Mouse (Mus musculus): ENCODE data around the gene Pop5.

Pop5 gene

DNA sequence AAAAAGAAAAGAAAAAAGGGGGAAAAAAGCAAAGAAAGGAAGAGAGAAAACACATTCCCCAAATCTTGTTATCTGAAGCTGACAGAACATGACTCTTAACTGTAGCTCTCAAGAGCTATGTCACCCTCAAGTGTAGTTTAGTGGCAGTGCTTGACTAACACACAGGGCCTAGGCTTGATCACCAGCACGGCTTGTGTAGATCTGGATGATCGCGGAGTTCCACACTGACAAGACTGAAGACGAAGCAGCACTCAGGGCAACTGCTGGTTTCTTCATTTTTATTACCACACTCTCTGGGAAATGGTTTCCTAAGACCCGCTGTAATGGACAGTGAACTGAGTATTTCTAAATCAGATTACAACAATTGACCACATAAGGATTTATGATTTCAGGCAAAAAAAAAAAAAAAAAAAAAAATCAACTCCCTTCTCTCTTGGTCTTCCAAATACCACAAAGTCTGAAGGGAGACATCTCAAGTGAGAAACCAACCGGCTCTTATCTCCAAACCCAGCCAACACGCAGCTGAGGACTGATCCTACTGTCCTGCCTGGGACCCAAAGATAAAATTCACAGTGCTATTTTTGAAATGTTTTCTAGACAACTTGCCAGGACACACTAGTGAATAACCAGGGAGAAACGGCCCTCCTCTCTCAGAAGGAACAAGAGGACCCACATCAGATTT lies 31.3 kb downstream of the Pop5 start:
- no peak for DNase-seq

DNA sequence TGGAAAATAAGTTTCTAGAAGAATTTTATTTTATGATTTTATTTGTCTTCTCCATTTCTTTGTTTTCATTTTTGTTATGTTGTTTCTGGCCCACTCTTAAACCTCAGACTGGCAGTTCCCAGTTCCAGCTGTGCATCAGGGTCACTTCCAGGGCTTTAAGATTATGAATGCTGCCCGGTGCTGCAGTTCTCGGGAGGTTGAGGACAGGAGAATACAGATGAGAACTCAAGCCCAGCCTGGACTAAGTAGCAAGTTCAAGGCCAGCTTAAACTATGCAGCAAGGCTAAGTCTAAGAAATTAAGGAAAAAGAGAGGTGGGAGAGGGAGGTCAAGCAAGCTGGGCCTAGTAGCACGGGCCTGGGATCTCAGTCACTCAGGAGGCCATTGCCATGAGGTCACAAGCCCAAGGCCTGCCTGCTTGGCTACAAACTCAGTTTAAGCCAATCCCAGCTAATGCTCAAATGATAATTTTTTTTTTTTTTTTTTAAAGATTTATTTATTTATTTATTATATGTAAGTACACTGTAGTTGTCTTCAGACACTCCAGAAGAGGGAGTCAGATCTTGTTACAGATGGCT lies 31.9 kb downstream of the Pop5 start:
- no peak for DNase-seq

DNA sequence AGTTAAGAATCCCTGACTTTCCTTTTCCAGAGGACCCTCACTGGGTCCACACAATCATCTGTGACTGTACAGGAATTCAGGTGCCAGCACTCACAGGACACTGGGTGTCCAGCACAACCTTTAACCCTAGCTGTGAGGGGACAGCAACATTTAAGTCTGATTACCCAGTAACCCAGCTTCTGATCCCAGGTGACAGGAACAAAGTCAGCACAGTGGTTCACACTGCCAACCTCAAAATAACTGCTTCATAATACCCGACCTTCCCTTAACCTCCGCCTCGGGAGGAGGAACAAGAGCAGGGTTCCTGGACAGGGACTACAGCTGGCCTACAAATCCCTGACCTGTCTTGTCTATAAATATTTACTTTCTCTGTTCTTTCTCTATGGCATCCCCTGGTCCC lies 32.6 kb downstream of the Pop5 start:
- DNase-seq: no peak

DNA sequence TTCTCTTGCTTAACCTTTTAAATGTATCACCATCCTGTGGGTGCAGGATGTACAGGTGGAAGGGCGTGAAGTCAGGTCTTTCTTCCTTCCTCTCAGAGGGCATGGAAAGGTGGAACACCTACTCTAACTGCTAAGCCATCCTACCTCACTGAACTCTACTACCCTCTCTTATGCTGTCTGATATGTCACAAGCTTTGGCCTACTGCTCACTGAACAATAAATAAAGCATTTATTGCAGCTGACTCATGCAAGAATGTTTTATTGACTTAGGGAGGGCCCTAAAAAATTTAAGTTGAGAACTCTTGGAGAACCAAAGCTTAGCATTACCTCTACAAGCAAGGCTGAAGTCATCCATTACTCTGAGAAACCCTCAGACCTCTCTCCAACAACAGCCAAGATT lies 34.3 kb downstream of the Pop5 start:
- no peak for DNase-seq

DNA sequence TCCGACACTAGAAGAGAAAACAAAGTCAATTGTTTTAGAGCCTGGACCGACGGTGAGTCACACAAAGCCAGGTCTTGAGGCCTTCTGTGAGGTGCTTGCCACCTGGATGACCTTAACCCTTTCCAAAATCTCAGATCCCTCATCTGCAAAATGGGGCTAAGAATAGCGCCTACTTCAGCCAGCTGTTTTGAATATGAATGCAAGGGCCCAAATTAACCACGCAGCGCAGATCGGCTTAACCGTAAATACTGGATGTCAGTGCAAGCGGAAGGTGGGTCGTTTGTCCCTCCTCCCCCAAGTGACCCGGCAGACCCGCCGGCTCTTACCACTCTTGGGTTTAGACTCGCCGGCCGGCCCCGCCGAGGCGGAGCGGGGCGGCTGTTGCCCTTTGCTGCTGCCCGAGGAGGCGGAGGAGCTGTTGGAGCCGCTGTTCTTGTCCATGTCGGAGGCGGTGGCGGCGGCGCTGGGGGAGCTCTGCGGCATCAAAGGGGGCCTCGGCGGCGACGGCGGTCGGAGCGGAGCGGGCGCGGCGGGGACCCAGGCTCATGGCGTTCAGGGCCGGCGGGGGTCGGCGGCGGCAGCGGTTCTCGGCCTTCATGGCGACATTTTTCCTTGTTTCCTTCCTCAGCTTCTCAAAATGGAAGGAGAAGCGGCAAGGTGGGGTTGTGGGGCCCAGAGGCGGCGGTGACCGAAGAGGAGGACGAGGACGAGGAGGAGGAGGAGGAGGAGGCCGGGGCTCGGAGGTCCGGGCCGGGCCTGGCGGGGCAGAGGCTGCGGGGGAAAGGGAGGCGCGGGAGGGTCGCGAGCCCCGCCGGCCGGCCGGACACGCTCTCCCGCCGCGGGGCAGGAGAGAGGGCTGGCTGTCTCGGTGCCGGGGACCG lies 36.5 kb downstream of the Pop5 start:
- peak; percentile 51 for DNase-seq

DNA sequence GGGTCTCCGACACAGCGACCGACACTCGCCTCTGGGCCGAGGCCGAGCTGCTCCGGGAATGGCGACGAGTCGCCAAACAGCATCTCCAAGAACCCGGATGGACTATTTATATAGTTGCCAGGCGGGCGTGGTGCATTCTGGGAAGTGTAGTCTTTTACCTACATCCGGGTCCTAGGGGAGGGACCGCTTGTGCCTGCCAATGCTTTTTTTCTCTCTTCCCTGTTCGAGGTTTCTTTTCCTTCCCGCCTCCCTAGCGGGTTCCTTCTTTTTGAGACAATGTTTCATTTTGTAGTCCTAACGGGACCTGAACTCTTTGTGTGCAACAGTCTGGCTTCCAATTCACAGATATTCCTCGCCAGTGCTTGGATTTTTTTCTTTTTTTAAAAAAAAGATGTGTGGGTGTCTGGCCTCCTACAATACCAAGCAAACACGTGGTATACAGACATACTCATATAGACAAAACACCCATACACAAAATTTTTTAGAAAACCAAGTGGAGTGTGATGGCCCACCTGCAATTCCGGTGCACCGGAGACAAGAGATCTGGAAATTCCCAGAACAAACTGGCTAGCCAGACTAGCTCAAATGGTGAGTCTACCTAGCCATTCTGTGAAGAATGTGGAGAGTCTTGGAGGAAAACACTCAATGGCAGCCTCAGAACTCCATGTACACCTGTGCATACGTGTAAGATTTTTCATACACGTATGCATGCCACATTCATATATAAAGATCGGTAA lies 37.3 kb downstream of the Pop5 start, which contains the start of gene Rnf10:
Rnf10 (minus strand) TSS at position 87 of the 737 bp plus-strand sequence.
- peak; percentile 96 for DNase-seq

DNA sequence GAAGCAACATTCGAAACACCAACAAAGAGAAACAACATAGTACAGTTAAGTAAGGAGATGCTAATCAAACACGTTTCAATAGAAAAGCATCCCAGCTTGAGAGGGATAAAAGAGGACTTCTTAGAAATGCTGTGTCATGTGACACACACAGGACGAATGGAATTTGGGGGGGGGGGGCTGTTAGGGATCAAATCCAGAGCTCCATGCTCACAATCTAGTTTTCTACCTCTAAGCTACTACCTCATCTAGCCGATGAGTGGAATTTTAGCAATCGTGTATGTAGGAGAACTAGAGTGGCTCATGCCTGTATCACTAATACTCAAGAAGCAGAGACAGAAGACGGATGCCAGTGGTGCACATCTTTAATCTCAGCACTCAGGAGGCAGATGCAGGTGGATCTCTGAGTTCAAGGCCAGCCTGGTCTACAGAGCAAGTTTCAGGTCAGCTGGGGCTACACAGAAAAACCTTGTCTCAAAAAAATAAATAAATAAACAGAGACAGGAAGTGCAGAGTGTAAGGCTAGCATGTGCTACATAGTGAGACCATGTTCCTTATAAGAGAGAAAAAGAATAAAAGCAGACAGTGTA lies 38.0 kb downstream of the Pop5 start:
- DNase-seq: no peak

DNA sequence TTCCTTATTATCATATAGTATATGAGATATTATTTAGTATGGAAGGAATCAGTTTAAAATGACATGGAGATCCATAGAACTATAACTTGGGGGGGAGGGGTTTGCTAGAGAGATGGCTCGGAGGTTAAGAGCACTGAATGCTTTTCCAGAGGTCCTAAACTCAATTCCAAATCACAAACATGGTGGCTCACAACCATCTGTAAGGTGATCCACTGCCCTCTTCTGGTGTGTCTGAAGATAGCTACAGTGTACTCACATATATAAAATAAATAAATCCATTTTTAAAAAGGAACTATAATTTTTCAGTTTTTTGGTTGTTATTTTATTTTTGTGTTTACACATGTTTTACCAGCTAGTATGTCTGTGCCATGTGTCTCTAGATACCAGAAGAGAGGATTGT lies 38.7 kb downstream of the Pop5 start:
- no peak for DNase-seq

DNA sequence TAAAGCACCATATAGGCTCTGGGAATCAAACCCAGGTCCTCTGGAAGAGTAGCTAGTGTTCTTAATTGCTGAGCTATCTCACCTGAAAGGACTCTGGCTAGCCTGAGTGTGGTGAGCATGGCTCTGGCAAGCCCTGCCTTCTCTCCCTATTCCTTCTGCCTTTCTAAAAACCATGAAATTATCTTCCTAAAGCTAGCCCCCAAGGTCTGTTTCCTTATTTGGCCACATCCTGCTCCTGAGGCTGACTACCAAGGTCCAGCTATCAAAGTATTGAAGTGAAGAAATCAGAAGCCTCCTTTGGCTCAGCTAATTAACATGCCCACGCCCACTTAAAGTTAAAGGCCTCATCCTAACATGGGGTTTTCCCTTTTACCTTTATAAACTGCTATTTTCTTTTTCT lies 39.1 kb downstream of the Pop5 start:
- DNase-seq: no peak

DNA sequence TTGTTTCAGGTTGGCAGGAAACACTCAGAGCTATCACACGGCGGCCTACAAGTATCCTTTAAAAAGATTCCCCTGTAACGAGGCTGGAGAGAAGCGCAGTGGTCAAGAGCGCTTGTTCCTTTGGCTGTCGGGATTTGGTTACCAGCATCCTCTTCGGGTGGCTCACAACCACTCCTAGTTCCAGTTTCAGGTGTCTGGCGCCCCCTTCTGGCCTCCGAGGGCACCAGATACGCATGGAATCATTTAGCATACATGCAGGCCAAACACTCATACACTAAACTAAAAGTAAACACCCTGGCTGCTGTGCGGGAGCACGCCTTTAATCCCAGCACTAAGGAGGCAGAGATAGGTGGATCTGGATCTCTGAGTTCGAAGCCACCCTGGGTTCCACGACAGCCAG lies 40.4 kb downstream of the Pop5 start:
- DNase-seq: no peak

DNA sequence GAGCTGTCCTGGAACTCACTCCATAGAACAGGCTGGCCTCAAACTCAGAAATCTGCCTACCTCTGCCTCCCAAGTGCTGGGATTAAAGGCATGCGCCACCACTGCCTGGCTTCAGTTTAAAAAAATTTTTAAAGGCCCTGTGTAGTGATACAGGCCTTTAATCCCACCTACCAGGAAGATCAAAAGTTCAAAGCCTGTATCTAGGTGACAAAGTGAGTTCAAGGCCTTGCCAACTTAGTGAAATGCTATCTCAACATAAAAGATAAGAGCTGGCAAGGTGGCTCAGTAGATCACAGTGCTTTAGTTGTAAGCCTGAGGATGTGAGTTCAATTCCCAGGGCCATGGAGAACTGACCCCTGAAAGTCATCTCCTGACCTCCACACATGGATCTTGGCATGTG lies 42.4 kb downstream of the Pop5 start:
- DNase-seq: no peak

DNA sequence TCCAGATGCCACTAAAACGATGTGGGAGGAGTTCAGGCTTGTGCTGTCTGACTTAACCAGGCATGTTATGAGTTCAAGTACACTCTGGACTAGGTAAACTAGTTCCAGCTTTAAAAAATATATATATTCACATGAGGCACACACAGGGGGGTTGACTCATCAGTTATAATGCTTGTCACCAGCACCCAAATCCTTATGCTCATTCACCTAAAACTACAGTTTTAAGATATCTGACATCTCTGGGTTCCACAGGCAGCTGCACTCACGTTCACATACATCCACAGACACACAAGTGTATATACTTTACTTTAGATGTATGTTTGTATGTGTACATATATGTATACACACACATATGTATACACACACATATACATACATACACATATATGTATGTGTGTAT lies 43.1 kb downstream of the Pop5 start:
- DNase-seq: no peak

DNA sequence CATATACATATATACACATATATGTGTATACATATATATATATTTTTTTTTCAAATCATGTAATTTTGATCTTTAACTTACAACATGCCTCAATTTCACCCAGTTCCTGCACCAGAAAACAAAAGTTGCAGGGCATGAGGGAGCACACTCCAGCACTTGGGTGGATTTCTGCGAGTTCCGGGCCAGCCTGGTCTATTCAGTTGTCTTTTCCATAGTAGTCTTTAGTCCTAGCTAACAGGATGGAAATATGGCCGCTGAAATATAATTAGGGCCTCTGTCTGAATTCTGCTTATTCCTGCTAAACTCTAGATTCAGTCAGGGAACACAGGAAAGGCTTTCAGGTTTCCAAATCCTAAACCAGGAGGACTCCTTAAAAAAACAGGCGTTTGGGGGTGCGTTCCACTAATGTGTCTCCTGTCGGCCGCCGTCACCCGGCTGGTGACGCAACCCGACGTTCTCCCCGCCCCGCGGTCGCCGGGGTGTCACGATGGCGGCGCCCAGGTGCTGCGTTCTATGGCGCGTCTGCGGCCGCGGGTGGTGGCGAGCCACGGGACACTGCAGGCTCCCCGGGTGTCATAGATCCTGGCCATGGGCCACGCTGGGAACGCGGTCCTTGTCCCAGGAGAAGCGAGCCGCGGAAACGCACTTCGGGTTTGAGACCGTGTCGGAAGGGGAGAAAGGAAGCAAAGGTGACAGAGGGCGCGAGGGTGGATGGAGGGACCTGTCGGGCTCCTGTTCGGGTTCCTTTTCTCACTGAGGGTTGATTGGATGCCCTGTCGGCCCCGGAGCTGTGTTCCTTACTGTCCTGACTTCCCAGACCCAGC lies 43.8 kb downstream of the Pop5 start, which contains the start of gene Coq5:
Coq5 (plus strand) TSS at position 441 of the 824 bp plus-strand sequence.
- peak; percentile 85 for DNase-seq

DNA sequence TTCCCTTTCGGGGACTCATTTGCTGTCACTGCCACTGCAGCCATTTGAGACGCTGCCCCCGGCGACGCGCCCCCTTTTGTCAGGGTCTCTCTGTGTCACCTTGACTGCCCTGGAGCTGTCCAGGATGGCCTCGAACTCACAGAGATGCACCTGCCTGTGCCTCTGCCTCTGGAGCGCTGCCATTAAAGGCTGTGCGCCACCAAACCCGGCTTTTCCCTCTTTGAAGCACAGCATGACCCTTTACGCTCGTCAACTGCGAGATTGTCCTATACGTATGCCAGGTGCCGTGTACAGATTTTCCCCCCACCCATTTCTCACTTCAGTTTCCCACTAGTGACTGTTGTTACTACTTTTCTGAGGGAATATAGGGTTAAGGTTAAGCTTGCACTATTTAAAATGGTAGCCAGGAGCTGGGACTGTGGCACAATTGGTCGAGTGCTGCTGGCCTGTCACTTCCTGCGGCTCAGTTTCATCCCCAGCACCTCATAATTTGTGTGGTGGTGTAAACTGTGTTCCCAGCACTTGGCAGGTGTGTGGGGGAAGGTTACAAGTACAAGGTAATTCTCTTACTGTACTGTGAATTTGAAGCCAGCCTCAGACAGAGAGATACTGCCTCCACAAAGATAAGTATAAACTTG lies 44.5 kb downstream of the Pop5 start:
- DNase-seq: peak; percentile 59

DNA sequence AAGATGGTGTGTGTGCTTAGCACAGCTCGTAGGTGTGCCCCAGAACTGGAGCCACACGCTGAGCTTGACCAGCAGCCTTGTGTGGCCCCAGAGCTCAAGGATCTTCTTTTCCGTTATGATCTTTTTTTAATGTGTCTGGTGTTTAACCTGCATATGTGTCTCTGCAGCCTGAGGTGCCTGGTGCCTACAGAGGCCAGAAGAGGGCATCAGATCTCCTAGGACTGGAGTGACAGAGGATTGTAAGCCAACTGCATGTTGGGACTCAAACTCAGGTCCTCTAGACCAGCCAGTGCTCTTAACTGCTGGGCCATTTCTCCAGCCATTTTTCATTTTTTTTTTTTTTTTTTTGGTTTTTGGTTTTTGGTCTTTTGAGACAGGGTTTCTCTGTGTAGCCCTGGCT lies 49.1 kb downstream of the Pop5 start:
- no peak for DNase-seq

DNA sequence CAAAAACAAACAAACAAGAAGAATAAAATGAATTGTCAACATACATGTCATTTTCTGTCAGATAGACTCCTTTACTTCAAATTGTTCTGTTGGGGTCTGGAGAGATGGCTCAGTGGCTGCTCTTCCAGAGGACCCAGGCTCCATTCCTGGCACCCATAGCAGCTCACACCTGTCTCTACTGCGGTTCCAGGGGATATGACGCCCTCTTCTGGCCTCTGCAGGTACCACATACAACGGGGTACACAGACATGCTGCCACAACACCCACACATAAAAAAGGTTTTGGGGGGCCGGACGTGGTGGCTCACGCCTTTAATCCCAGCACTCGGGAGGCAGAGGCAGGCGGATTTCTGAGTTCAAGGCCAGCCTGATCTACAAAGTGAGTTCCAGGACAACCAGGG lies 58.5 kb downstream of the Pop5 start:
- DNase-seq: no peak

Measured in cerebellum, adult 11-12 months (tissue).